Mouse (Mus musculus) testis, adult 2 months (tissue): ENCODE data around the gene Cyp2j8.
"Not testable (repeated sequence)": the region's sequence is repeated elsewhere in the genome, so short reads cannot be mapped to it uniquely, and the experiment has no call there.

Experiments used
- CTCF ChIP-seq: fragments of 200-500 bp; IDR thresholded peaks from 2 replicates; pipeline ENCODE4 v1.5.1; 2012; ENCODE audit warnings: low read depth, mild to moderate bottlenecking, inconsistent platforms, low read length, moderate library complexity; ENCODE audit not compliant: control insufficient read depth, insufficient read depth, insufficient replicate concordance
- POLR2A ChIP-seq: fragments of 200-500 bp; IDR thresholded peaks from 2 replicates; pipeline ENCODE4 v1.6.1; 2012; ENCODE audit warnings: low read depth, mild to moderate bottlenecking, inconsistent platforms, low read length, moderate library complexity; ENCODE audit not compliant: control insufficient read depth

- not testable (repeated sequence) for TF ChIP-seq CTCF, POLR2A
These were observed 43.7 kb downstream of the Cyp2j8 start for GRCm38 (mm10) chr4:96463311-96464060.
